In the genomic region with DNA sequence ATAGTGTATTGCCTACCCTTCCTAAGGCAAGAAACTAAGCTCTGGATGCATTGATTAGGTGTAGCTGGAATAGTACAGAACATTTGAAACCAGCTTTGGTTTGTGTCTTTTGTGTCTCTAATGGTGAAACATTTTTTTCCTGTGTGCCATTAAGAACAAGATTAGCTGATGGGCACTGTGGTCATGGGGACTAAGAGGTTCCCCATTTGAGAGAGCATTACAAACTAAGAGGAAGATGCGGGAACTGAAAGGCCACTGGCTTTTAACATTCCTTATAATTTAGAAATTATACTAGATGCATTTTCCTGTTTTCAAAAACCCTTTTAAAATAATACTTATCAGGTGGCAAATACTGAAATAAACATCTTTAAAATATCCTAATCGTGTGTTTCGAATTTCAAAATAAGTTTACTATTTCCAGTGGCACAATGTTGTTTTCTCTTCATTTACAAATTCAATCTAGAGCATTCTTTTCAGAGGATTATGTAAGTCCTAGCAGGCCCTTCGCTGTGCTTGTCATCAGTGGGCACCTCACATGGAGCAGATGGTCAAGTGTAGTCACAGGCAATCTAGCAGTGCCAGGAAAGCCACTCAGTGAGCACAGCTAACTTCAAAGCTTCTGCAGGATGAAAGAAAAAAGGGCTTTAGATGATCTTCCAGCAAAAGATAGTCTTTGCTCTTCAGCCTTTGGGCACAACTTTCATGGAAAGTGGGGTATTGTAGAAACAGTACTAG, we compare ENCODE assay signal across 19 mouse cellular contexts.
A peak's percentile ranks its signal among the peaks of the same experiment; 100 is the strongest.
DNase-seq lines count a peak whose midpoint lies in the region; ATAC-seq lines count a peak whose summit lies in the region.
"Had no signal": no experiment of that assay in that cellular context is flagged by ENCODE, and none has a peak within 500 bp of the region (broad histone marks: within the 10 kb centered on the region; RNA-seq: fewer than 3 reads in every experiment).

No protein-coding gene starts in this region.

- no peaks in the 10 kb centered on the region for H3K27me3 ChIP-seq in heart, embryonic 11.5 days (ENCODE audit: control insufficient read depth, insufficient read depth, low read length)
- H3K27me3 ChIP-seq: forebrain, embryonic 12.5 days; midbrain, embryonic 15.5 days had no signal

- no peak overlapping the region for H3K27ac ChIP-seq in heart, embryonic 11.5 days (ENCODE audit: low read depth, low read length)
- H3K27ac ChIP-seq: forebrain, embryonic 12.5 days; gastrocnemius, adult 2 months; hindbrain, embryonic 14.5 days; midbrain, embryonic 15.5 days had no signal

- no peaks in the 10 kb centered on the region for H3K36me3 ChIP-seq in heart, embryonic 11.5 days (ENCODE audit: control insufficient read depth, insufficient read depth, low read length)
- H3K36me3 ChIP-seq: forebrain, embryonic 12.5 days; midbrain, embryonic 15.5 days had no signal

- H3K4me2 ChIP-seq in heart, embryonic 11.5 days, result no peak overlapping the region
- H3K4me2 ChIP-seq: forebrain, embryonic 12.5 days; hindbrain, embryonic 14.5 days; midbrain, embryonic 15.5 days had no signal

- DNase-seq in layer of hippocampus, adult 8-10 months (ENCODE audit: low spot score in 2 of 2), result peak; percentile 14
- DNase-seq in layer of hippocampus, postnatal 36 days, result no peak
- peak; percentile 46 to 73 for DNase-seq in cerebellum, adult 18-20 months
- DNase-seq in cerebellum, postnatal 10 days, result peak; percentile 49 to 68
- no peak for DNase-seq in embryo, embryonic 9.5 days (ENCODE audit: extremely low spot score)
- DNase-seq: adrenal gland, postnatal 25 days; gastrocnemius, adult 2 months; heart, postnatal 14 days; left cerebral cortex, postnatal 4 days; lung, adult 2 months; lung, postnatal 4 days; thymus, adult 18-20 months had no signal

- no peak overlapping the region for H3K9ac ChIP-seq in heart, embryonic 11.5 days (ENCODE audit: low read depth, low read length)
- H3K9ac ChIP-seq: forebrain, embryonic 12.5 days; hindbrain, embryonic 14.5 days; midbrain, embryonic 15.5 days had no signal

- no peak overlapping the region for H3K4me3 ChIP-seq in heart, embryonic 11.5 days (ENCODE audit: low read depth, low read length)
- H3K4me3 ChIP-seq: forebrain, embryonic 12.5 days; gastrocnemius, adult 2 months; midbrain, embryonic 15.5 days had no signal

- ATAC-seq in megakaryocyte progenitor cell, adult 5-6 weeks (replicated peaks; ENCODE audit: poor library complexity), result peak; percentile 74
- no peak for ATAC-seq in heart, embryonic 11.5 days (replicated peaks; ENCODE audit: insufficient number of reproducible peaks, low FRiP score, low TSS enrichment)
- ATAC-seq: intestine, postnatal 0 days; midbrain, embryonic 15.5 days; Patski had no signal

- no peaks in the 10 kb centered on the region for H3K4me1 ChIP-seq in heart, embryonic 11.5 days (ENCODE audit: control insufficient read depth, insufficient read depth, low read length)
- H3K4me1 ChIP-seq: forebrain, embryonic 12.5 days; midbrain, embryonic 15.5 days had no signal

- WGBS in heart, embryonic 11.5 days (ENCODE audit: insufficient replicate concordance), result 79% methylated on average over 4 of the region's 4 CpGs

- H3K9me3 ChIP-seq in heart, embryonic 11.5 days (replicated peaks; ENCODE audit: control insufficient read depth, low read length), result no peaks in the 10 kb centered on the region
- H3K9me3 ChIP-seq: forebrain, embryonic 12.5 days; midbrain, embryonic 15.5 days had no signal

Comparison
In these comparisons a context has a peak if more than half of its experiments do, and no peak if none do; other contexts are left out.
1. DNase-seq: peak in layer of hippocampus, adult 8-10 months (2 of 2), cerebellum, adult 18-20 months (2 of 2) and cerebellum, postnatal 10 days (2 of 2); none in layer of hippocampus, postnatal 36 days (0 of 2) and embryo, embryonic 9.5 days (single experiment).